Mouse (Mus musculus): Measurements from ENCODE around the gene Rnf40.
"Not testable (repeated sequence)": the region's sequence is repeated elsewhere in the genome, so short reads cannot be mapped to it uniquely, and the experiment has no call there.

Gene Rnf40

GRCm38 (mm10) chr7:127602903-127603302 is 14.3 kb downstream of the Rnf40 start:
- DNase-seq (ENCODE audit: low spot score in 2 of 2): no peak

DNA sequence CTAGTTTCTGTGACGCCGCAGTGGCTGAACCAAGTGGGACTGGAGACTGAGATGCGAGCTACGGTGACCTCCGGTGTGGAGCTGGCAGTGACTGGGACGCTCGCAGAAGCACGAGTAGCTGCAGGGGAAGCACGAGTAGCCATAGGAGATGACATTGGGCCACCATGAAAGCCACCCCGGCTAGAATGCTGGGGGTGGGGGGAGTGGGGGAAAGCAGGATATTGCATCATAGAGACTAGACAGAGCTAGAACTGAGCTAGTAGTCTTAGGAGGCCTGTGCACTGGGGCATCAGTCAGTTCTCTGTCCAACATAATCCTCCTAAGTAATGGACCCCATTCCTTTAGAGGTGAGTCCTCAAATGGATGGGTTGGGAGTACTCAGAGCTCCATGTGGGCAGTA is 15.7 kb downstream of the Rnf40 start:
- no peak for DNase-seq (ENCODE audit: low spot score in 2 of 2)

DNA sequence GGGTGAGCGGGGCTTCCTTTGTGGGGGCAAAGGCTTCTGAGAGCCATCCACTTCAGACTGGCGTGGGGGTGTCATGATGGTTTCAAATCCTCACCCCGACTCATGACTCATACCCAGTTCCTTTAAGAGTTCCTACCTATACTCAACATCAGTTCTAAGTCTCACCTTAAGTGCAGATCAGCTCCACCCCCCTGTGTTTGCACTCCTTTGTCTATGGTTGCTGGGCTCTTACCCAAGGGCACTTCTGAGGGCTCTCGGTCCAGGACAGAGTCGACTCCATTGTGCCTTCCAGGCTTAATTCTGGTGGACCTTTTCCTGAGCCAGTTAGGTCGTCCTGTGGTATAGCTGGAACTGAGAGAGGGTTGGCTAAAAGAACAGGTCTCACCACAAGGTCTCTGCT is 18.6 kb downstream of the Rnf40 start:
- DNase-seq (ENCODE audit: low spot score in 2 of 2): no peak

DNA sequence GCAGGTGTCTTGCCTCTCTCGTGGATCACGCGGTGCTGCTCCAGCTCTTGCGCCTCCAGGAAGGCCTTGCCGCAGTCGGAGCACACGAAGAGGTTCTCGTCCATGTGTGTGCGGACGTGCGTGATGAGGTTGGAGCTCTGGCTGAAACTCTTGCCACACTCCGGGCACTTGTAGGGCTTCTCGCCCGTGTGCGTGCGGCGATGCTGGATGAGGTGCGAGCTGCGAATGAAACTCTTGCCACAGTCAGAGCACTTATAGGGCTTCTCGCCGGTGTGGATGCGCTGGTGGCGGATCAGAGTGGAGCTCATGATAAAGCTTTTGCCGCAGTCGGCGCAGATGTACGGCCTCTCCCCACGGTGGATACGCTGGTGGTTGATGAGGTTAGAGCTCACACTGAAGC is 22.4 kb downstream of the Rnf40 start:
- no peak for DNase-seq (ENCODE audit: low spot score in 2 of 2)

DNA sequence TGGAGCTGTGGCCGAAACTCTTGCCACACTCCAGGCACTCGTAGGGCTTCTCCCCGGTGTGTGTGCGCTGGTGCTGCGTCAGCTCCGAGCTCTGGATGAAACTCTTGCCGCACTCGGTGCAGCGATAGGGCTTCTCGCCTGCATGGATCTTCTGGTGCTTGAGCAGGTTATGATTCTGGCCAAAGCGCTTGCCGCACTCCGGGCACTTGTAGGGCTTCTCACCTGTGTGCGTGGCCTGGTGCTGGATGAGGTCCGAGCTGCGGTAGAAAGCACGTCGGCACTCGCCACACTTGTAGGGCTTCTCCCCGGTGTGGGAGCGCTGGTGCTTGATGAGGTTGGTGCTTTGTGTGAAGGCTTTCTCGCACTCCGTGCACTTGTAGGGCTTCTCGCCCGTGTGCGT is 23.0 kb downstream of the Rnf40 start:
- no peak for DNase-seq (ENCODE audit: low spot score in 2 of 2)

GRCm38 (mm10) chr7:127613501-127613900 is 24.9 kb downstream of the Rnf40 start:
- DNase-seq (ENCODE audit: low spot score in 2 of 2): no peak

DNA sequence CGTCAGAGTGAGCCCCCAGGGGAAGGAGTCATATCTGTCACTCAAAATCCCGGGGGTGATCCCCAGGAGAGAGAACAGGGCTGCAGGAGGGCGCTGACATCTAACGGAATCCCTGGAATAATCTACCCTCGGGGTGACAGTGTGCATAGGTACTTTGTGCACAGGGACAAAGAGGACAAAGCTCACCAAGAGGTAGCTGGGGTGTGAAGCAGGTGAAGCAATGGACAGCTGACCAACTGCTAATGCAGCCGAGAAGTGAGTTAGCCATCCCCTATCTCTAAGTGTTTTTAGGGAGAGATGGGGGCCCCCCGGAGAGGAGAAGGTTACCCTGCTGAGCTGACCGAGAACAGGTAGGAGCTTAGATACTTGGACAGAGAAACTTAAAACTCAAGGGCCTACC is 25.5 kb downstream of the Rnf40 start:
- no peak for DNase-seq (ENCODE audit: low spot score in 2 of 2)

GRCm38 (mm10) chr7:127614511-127614890 is 25.9 kb downstream of the Rnf40 start:
- peak; percentile 20 to 22 for DNase-seq (ENCODE audit: low spot score in 2 of 2)

DNA sequence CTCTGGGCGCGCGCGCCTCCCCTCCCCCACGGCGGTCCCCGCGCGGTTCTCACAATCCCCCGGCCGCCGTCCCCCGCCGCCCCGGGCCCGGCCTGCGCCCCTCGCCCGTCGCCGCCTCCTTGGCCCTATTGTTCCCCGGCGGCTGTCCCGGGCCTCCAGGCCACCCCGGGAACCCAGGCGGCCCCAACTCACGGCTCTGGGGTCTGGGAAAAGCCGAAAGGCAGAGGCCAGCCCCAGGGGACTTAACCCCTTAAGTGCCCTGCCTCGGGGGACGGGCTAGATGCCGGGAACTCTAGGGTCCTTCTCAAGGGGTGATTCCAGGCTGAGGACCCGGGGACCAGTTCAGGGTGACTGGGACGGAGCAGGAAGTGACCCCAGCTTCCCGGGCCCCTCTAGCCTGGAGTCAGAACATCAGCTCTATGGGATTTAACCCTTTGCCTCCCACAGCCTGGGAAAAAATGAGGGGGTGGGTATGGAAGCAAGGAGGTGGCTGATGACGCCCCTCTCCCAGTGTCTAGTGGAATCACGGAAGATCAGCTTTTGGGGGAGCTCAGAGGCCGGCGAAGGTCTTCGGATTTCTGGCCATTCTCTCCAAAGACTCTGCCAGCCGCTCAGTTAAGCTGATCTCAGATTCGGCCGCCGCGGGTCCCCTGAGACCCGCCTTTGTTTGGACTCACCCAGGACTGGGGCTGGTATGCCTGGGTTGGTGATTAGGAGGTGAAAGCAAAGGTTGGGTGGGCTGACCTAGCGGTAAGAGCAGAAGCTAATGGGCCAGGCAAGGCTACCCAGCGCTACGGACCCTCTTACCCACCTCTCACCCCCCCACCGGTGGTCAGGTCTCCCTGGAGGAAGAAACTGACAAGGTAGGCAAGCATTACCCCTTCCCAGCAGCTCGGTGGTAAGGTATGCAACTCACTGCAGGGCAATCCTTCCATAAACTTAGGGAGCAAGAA is 26.6 kb downstream of the Rnf40 start, which contains the start of gene Zfp629:
Zfp629 (minus strand) TSS at position 907 of the 953 bp plus-strand sequence.
- DNase-seq (ENCODE audit: low spot score in 2 of 2): peak; percentile 26 to 36

GRCm38 (mm10) chr7:127616336-127616735 is 27.8 kb downstream of the Rnf40 start:
- no peak for DNase-seq (ENCODE audit: low spot score in 2 of 2)

GRCm38 (mm10) chr7:127616881-127617280 is 28.3 kb downstream of the Rnf40 start:
- DNase-seq (ENCODE audit: low spot score in 2 of 2): no peak

DNA sequence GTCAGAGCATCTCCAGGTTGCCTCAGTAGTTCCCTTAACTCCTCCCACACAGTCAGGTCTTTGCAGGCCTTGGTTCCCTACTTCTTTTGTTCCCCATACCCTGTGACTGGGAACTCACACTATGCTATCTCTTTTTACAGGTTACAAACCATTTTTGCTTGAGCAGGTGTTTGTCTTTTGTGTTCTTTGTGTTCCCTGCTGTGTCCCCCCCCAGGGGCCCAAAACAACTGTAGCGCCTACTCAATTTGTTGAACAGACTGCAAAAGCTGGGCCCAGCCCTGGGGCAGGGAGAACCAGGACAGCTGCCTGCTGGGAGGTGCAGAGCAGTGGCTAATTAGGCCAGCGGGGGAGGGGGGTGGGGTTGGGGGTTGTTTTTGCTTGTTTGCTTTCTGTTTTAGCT is 29.4 kb downstream of the Rnf40 start:
- no peak for DNase-seq (ENCODE audit: low spot score in 2 of 2)

GRCm38 (mm10) chr7:127618402-127618801 is 29.8 kb downstream of the Rnf40 start:
- DNase-seq (ENCODE audit: low spot score in 2 of 2): not testable (repeated sequence)

DNA sequence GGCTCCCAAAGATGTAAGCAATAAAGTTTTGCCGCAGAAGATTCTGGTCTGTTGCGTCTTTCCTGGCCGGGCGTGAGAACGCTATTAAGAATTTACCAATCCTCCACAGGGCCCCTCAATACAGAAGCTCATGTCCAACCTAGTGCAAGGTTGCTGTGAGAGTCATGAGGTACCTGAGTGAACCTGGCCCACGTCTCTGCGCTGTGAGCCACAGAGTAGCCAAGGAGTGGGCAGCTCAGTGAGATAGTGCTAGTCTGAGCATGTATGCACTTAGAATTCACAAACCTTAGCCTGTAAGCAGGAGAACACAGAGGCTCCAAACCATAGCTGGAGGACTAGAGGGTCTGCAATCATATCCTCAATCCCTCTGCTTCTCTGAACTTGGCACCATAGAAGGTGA is 37.5 kb downstream of the Rnf40 start:
- DNase-seq (ENCODE audit: low spot score in 2 of 2): no peak

DNA sequence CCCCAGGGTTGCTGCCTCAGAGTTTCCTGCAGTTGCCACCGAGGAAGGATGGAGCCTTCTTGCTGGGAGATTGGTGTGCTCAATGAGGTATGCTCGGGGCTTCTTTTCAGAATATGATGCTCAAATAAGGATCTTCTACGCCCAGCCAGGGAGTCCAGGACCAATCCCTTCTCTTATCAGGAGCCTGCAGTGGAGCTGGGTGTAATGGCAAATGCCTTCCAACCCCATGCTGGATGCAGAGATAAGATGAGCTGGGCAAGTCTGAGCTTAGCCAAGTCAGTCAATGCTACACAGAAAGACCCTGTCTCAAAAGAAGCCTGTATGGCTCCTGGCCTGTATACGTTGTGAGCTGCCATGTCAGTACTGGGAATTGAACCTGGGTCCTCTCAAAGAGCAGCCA is 37.9 kb downstream of the Rnf40 start:
- DNase-seq (ENCODE audit: low spot score in 2 of 2): no peak

DNA sequence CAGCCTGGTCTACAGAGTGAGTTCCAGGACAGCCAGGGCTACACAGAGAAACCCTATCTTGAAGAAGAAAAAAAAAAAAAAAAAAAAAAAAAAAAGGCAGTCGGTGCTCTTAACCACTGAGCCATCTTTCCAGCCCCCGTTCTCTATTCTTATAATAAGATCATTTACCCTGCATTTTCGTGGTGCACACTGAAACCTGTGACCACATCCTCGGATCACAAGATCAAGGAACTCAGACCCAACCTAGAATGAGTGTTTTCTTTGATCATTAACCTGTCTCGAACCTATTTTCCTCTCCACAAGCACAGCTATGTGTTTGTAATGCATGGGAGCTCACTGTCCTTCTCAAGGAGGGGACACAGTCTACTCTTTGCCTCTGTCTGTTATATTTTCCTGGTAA is 40.1 kb downstream of the Rnf40 start:
- DNase-seq (ENCODE audit: low spot score in 2 of 2): no peak

GRCm38 (mm10) chr7:127631416-127631815 is 42.8 kb downstream of the Rnf40 start:
- no peak for DNase-seq (ENCODE audit: low spot score in 2 of 2)

- no peak for DNase-seq (ENCODE audit: low spot score in 2 of 2)
Measured at GRCm38 (mm10) chr7:127636963-127637362, 48.4 kb downstream of the Rnf40 start.

- DNase-seq (ENCODE audit: low spot score in 2 of 2): no peak
Measured at GRCm38 (mm10) chr7:127641260-127641659, 52.7 kb downstream of the Rnf40 start.

DNA sequence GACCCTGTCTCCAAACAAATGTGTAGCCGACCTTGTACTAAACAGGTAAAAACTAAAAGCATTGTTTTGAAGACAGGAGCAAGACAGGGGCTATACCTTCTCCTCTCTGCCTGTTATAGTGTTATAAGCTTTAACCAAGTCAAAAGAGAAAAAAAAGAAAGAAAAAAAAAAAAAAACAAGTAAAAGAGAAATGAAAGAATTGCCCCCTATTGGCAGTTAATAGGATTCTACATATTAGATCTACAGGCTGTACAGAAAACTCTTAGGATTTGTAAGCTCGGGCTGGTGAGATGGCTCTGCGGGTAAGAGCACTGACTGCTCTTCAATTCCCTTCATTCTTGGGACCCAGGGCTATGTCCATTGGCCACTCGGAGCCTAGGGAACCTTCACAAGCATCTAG is 53.7 kb downstream of the Rnf40 start:
- DNase-seq (ENCODE audit: low spot score in 2 of 2): no peak

DNA sequence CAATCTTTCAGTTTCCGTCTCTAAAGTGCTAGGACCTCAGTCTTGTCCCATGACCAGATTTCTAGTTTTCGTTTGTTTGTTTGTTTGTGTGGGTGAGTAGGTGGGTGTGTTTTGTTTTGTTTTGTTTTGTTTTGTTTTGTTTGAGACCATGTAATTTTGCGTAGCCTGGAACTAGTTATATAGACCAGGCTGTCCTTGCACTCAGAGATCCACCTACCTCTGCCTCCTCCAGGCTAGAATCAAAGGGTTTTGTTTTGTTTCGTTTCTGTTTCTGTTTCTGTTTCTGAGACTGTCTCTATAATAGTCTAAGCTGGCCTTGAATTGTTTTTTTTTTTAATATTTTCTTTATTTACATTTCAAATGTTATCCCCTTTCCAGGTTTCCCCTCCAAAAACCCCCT is 57.8 kb downstream of the Rnf40 start:
- DNase-seq (ENCODE audit: low spot score in 2 of 2): no peak

GRCm38 (mm10) chr7:127647576-127647975 is 59.0 kb downstream of the Rnf40 start:
- DNase-seq (ENCODE audit: low spot score in 2 of 2): not testable (repeated sequence)

GRCm38 (mm10) chr7:127648516-127649201 is 60.1 kb downstream of the Rnf40 start:
- no peak for DNase-seq (ENCODE audit: low spot score in 2 of 2)

All from natural killer cell, adult 2 months (primary cell).